Mouse (Mus musculus) gastrocnemius, postnatal 25 days (tissue): ENCODE data around the gene Olfr1274-ps. TPM values are rescaled to one million over a fixed set of nuclear protein-coding genes. Genes with fewer than 3 reads are reported as not detected.
"Not testable (repeated sequence)": the region's sequence is repeated elsewhere in the genome, so short reads cannot be mapped to it uniquely, and the experiment has no call there.

Experiments
- DNase-seq: peaks from one replicate; pipeline ENCODE4 v3.0.0; 2022
- long read RNA-seq, 2 experiments: library from polyadenylated mRNA; stranded (forward); transcript quantifications; one replicate each; pipeline ENCODE4 v2.0.0; 2021
- total RNA-seq, 2 experiments: library from RNA; stranded (reverse); gene quantifications; 1 replicate in 1 of 2; 2 replicates in 1 of 2; pipeline ENCODE4 v1.2.3; 2021

The Olfr1274-ps gene
- total RNA-seq = not detected
- long read RNA-seq, experiment 1 = 0 reads
- long read RNA-seq, experiment 2 = 0 reads

DNA sequence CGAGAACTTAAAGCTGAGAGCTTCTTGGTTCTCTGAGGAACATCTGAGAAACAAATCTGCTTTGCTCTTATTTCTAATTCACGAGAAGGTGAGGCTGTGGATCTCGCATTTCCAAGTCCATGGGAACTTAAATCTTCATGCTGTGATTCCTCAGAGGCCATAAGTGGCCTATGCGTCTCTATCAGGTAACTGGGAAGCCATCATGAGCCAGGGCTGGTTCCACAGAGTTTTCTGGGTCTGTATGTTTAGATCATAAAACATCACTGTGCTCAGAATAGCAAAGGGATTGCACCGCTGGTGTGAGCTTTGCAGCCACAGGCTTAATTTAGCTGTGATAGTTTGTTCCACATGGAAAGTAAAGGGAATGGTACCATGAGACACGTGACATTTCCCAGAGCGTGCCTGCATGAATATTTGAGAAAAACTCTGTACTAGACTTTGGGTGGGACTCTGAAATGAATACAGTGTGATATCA is at the start of gene Olfr1274-ps:
Gene Olfr1274-ps (plus strand): TSS at position 51 of the 475 bp plus-strand sequence.
- not testable (repeated sequence) for DNase-seq

DNA sequence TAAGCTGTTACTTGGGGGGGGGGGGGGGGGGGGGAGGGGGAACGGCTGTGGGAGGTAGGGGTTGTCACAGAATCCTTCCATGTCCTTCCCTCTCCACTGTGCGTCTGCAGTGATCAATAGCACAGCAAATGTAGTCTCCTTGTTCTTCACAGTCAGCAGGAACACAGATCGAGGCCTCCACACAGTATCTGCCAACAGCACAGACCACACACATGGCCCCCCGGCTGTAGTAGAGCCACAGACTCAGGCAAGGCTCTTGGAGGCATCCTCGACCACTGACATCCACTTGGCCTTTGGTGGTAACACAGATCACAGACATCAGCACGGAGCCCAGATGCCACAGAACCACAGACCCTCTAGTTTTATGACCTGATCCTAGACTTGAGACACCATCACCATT is 47.4 kb upstream of the Olfr1274-ps start:
- DNase-seq = not testable (repeated sequence)

DNA sequence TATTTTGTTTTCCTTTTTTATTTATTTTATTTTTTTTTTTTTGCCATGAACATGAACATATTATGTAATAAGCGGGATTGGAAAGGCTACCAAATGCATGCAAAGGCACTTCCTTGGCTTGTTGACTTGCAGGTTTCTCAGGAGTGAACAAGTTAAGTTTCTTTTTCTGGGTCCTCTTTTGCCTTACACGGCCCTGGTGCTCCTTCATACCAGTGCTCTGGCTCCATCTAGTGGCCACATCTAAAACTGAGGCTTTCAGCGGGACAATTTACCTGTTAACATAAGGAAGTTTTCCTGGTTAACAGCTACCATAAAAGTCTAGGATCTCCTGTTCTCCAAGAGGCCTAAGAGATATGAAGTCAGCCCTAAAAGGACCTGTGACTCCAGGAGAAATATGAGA is 46.9 kb upstream of the Olfr1274-ps start:
- not testable (repeated sequence) for DNase-seq

DNA sequence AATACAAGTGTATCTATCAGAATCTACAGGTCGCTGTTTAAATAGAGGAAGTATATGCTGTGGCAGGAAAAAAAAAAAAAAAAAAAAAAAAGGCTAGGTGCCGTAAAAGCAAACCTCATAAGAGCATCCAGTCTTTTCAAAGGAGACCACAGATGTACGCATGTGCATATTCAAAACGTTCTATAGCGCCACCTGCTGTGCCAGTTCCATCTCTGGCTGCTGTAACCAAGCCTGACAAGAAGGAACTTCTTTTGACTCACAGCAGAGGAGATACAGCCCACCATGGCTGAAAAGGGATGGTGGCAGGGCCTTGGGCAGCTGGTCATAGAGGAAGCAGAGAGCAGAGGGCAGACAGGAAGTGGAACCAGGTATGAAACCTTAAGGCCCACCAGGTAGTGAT is 39.3 kb upstream of the Olfr1274-ps start:
- not testable (repeated sequence) for DNase-seq

DNA sequence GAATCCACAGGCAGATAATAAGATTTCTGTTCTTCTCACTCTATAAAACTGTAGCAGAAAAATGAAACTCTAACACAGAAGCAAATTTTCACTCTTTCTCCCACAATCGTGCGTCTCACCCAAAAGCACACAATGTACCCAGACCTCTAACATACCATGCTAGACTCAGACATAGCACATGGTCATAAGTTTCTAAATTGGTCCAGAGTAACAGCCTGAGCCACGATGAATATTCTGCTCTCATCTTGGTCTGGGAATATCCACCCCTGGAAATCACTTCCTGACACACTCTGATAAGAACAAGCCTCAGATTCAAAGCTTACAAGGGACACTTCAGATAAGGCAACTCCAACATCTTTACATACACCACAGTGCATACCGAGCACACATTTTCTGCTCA is 38.3 kb upstream of the Olfr1274-ps start:
- DNase-seq = not testable (repeated sequence)

DNA sequence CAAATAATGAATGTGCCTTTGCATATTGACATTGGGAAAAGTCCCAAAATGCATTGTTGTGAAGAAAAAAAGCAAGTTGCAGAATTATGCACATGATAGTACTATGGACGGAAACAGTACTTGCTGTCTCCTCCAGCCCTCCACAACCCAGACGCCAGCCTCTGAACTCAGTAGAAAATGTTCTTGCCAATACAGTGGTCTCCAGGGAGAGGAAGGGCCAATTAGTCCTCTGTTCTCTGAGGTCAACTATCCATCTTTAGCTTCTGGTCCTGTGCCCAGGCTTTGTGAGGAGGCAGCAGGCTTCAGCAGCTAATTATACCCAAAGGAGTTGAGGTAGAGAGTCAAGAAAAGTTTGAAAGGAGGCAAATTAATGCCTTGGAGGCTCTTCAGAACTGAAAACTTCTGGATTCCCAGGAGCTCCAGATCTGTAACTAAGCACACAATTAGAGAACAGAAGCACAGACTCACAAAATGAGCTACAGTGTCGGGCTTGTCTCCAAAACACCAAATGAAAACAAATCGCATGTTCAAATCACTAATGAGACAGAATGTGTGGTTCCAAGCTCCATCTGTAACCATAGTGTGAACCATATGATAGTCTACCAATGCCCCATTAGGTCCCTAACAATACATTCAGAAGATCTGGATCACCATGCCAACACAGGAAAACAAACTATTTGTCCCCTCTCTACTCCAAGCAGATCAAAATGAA is 15.8 kb downstream of the Olfr1274-ps start:
- peak; percentile 37 for DNase-seq

DNA sequence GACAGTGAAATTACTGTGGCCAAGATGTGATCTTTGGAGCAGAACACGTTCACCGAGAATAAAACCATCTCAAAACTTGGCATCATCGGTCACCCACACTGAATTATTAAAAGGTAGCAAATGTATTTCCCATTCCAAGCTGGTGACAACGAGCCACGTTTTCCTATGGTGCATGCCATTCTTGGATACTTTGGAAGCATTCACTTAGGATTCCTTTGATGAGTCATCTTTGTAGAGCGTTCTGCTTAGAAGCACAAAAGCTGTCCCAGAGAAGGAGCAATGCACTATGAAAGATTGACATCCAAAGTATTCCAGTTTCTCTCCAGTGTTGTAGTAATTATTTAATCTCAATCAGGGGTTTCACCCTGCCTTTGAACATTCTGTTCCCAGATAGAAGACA is 23.8 kb downstream of the Olfr1274-ps start:
- not testable (repeated sequence) for DNase-seq

DNA sequence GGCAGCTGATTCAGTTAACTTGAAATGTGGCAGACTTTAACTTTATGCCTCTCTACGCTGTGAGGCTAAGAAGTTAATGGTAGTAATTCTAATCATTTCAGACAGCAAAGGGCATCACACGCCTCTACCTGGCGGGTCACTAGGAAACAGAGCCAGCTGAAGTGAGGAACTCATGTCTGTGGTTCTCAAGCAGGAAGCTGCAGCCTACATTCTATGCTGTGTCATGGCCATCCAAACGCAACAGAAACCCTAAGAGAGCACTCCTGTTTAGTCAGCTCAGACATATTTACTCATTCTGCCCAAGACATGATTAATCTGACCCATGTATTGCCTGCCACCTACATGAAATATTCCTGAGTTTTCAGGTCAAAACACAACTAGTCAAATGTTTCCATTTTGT is 26.5 kb downstream of the Olfr1274-ps start:
- DNase-seq = not testable (repeated sequence)

DNA sequence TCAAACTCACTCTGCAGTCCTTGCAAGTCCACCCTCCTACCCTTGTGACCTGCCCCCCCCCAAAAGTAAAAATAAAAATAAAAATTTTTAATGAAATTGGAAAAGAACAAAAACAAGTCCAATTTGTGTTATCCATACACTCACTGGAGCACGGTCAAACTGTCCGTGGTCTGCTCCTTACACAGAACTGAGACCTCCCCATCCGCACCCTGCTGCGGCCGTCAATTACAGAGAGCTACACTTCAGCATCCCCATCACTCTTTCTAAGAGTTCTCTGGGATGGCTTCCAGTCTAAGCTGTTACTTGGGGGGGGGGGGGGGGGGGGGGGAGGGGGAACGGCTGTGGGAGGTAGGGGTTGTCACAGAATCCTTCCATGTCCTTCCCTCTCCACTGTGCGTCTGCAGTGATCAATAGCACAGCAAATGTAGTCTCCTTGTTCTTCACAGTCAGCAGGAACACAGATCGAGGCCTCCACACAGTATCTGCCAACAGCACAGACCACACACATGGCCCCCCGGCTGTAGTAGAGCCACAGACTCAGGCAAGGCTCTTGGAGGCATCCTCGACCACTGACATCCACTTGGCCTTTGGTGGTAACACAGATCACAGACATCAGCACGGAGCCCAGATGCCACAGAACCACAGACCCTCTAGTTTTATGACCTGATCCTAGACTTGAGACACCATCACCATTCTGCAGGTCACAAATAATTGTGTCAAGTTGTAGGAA is 30.7 kb downstream of the Olfr1274-ps start:
- not testable (repeated sequence) for DNase-seq

DNA sequence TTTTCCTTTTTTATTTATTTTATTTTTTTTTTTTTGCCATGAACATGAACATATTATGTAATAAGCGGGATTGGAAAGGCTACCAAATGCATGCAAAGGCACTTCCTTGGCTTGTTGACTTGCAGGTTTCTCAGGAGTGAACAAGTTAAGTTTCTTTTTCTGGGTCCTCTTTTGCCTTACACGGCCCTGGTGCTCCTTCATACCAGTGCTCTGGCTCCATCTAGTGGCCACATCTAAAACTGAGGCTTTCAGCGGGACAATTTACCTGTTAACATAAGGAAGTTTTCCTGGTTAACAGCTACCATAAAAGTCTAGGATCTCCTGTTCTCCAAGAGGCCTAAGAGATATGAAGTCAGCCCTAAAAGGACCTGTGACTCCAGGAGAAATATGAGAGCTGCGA is 31.3 kb downstream of the Olfr1274-ps start:
- DNase-seq = not testable (repeated sequence)

DNA sequence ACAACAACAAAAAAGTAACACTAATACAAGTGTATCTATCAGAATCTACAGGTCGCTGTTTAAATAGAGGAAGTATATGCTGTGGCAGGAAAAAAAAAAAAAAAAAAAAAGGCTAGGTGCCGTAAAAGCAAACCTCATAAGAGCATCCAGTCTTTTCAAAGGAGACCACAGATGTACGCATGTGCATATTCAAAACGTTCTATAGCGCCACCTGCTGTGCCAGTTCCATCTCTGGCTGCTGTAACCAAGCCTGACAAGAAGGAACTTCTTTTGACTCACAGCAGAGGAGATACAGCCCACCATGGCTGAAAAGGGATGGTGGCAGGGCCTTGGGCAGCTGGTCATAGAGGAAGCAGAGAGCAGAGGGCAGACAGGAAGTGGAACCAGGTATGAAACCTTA is 39.0 kb downstream of the Olfr1274-ps start:
- DNase-seq = not testable (repeated sequence)

DNA sequence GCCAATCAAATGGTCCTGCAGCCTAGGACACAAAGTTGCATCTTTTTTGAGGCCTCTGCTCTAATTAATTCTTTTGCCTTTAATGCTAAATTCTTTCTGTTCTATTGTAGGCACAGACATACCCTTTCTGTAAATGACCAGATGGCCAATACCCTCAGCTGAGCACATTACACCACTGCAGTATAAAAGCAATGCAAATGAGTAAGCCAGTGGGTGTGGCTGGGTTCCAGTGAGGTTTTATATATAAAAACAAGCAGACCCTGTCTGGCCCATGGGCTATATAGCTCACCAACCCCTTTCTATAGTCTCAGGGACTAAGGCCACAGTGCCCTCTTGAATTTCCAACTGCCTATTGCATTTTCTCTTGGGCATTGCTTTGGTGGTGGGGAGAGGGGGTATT is 41.7 kb downstream of the Olfr1274-ps start:
- not testable (repeated sequence) for DNase-seq

DNA sequence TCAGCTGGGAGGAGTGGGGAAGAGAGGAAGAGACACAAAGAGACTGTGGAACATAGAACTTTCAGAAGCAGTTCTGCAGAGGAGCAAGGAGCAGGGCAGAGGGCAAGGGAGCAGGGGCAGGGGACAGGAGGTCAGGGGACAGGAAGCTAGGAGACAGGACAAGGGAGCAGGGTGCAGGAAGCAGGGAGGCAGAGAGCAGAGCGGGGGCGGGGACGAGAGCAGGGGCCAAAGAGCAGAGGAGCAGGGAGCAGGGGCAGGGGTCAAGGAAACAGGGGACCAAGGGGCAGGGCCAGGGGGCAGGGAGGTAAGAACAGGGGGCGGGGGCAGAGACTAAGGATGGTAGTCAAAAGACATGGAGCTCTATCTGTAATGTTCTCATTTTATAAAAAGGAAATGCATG is 43.3 kb downstream of the Olfr1274-ps start:
- not testable (repeated sequence) for DNase-seq

DNA sequence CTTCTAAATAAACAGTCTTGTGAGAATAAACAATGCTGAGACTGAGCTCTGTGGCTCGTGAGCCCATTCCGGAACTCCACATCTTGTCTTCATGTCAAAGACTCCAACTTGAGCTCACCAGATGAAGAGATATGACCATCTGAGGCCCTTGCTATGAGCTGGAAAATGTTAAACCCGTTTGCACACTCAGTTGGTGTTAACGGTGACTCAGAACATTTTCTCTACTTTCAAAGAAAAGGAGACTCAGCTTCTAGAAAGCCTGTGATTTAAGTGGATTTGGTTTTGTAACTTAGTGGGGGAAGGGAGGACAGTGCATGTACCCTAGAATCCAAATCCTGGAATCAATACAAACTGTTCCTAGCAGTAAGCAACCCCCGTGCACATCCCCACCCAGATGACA is 45.3 kb downstream of the Olfr1274-ps start:
- DNase-seq = no peak

DNA sequence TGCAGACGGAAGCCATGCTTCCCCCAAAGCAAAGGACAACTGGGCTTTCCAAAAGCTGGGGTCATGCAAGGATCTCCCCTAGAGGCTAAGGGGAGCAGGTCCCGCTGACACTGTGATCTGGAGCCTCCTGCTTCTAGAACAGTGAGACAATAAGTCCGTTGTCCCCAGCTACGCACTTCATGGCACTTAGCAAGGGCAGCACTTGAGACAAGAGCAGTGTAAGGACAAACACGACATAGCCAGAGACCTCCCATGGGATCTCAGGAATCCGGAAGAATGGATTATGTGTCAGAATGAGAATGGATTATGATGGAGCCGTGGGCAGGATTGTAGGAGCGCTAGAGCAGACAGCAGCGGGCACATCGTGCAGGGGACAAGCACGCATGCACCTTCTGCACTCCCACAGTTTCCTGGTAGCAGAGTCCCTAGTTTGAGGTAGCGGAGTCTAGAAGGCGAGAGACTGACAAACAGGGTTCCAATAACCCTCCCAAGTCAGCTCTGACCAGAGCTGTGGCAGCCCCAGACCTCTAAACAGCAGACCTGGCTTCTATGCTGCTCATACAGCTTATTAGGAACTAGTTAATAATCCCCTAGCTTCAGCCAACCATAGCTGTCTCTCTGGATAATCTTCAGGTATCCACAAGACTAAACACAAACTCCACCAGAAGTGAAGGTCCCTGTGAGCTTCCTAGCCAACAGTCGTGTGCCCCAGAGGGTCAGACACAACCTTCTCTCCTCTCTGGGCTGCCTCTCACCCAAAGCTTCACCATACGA is 50.7 kb downstream of the Olfr1274-ps start:
- DNase-seq = no peak

DNA sequence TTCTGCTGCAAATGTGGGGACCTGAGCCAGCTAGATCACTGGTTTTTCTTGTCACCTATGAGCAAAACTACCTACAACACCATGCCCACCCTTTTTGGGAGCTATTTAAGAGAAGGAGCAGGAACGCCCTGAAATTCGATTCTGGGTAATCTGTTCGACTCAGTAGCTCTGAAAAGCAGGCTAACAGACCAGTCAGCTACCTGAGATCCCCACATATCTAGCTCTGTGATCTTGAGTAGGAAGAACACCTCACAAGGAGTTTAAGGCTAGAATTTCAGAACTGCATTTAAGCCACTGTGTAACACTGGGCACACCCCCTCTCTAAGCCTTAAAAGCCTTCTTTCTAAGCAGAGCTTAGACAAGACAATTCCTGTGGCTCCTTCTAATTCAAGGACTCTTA is 53.9 kb downstream of the Olfr1274-ps start:
- DNase-seq = no peak

Other genes starting within 250 kb of the Olfr1274-ps start
- not detected for gene Olfr1270, start 245.6 kb upstream of the Olfr1274-ps start, total RNA-seq
- gene Olfr1506, start 174.2 kb upstream of the Olfr1274-ps start, total RNA-seq = not detected
- gene Olfr142, start 141.1 kb upstream of the Olfr1274-ps start, total RNA-seq = not detected
- gene Olfr1271, start 127.7 kb upstream of the Olfr1274-ps start, total RNA-seq = not detected
- gene Olfr1272, start 105.8 kb upstream of the Olfr1274-ps start, total RNA-seq = not detected
- under 1 TPM in 1 of 2 experiments, not detected in 1; 0.10 TPM for gene Gm13769, start 76.5 kb upstream of the Olfr1274-ps start, total RNA-seq
- gene Ptprj, start 182.0 kb downstream of the Olfr1274-ps start, total RNA-seq = 1 to 10 TPM; 3.7 to 4.1 TPM